Mouse (Mus musculus) midbrain, embryonic 16.5 days (tissue): ENCODE measurements around the gene Zbtb3. TPM values are rescaled to one million over a fixed set of nuclear protein-coding genes. Genes with fewer than 3 reads are reported as not detected.
A peak's percentile ranks its signal among the peaks of the same experiment; 100 is the strongest.

Experiments used
- ATAC-seq: fragments of 200-750 bp; cut with Nextera tagmentation; 2 replicates; pipeline ENCODE4 v1.8.0; 2017; ENCODE audit warnings: moderate TSS enrichment
- H3K27ac ChIP-seq: fragments of 300-500 bp; sonication (generic); 2 replicates; pipeline ENCODE4 v1.5.1; 2014; ENCODE audit warnings: mild to moderate bottlenecking, low read length, mixed read lengths
- H3K27me3 ChIP-seq: fragments of 300-500 bp; sonication (generic); 2 replicates; pipeline ENCODE4 v1.6.1; 2014; ENCODE audit warnings: low read depth, low read length, mixed read lengths; ENCODE audit not compliant: control insufficient read depth, insufficient read depth
- H3K36me3 ChIP-seq: fragments of 300-500 bp; sonication (generic); 2 replicates; pipeline ENCODE4 v1.6.1; 2014; ENCODE audit warnings: mild to moderate bottlenecking, low read length, moderate library complexity, mixed read lengths; ENCODE audit not compliant: control insufficient read depth, insufficient read depth
- H3K4me1 ChIP-seq: fragments of 300-500 bp; sonication (generic); 2 replicates; pipeline ENCODE4 v1.6.1; 2014; ENCODE audit warnings: mild to moderate bottlenecking, low read length, mixed read lengths; ENCODE audit not compliant: control insufficient read depth, insufficient read depth
- H3K4me2 ChIP-seq: fragments of 300-500 bp; sonication (generic); 2 replicates; pipeline ENCODE4 v1.6.1; 2014; ENCODE audit warnings: mild to moderate bottlenecking, low read length, mixed read lengths
- H3K4me3 ChIP-seq: fragments of 300-500 bp; sonication (generic); 2 replicates; pipeline ENCODE4 v1.5.1; 2014; ENCODE audit warnings: low read depth, mild to moderate bottlenecking, low read length, moderate library complexity, mixed read lengths
- H3K9ac ChIP-seq: fragments of 300-500 bp; sonication (generic); 2 replicates; pipeline ENCODE4 v1.6.1; 2014; ENCODE audit warnings: low read depth, low read length, mixed read lengths
- H3K9me3 ChIP-seq: fragments of 300-500 bp; sonication (generic); replicated peaks from 2 replicates; pipeline ENCODE4 v1.6.1; 2014; ENCODE audit warnings: mild to moderate bottlenecking, low read length, mixed read lengths; ENCODE audit not compliant: control insufficient read depth, poor library complexity, severe bottlenecking
- WGBS: fragments of 180-500 bp; shearing (Covaris S2); extraction: QIAGEN DNeasy Blood & Tissue Kit; methylation state at CpG from one replicate; pipeline ENCODE4 v1.1.7; 2014; 5-methylcytosine and 5-hydroxymethylcytosine counted together
- polyA plus RNA-seq: library from polyadenylated mRNA; unstranded; fragments of >200 nt; fragmentation: Nextera tagmentation; extraction: Ambion mirVana; gene quantifications from 2 replicates; pipeline ENCODE4 v1.2.1, GENCODE M21; 2015

Gene Zbtb3
- polyA plus RNA-seq, 1 experiment from 2014 or later: 7.6 TPM

DNA sequence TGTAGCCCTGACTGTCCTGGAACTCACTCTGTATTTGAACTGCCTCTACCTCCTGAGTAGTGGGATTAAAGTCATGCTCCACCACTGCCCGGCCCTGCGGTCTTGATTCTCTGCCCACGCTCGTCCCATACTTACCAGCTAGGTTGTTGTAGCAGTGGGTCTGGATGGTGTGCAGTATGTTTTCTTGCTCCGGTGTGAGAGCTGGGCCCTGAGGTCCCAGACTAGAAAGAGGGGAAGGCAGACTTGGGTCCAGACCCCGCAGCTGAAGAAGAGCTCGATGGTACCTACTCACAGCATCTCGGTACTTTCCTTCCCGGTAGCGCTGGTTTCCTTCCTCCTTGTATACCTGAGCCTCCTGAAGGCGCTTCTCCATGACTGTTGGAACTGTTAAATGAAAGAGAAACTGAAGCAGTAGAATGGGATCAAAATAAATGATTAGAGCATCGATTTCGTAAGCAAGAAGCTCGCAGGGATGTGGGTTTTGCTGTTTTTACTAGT lies 16.0 kb downstream of the Zbtb3 start:
- peak overlapping the region; percentile 99 for H3K4me3 ChIP-seq
- ATAC-seq: no peak
- WGBS: 29% methylated on average over 14 of the region's 14 CpGs
- no peaks in the 10 kb centered on the region for H3K9me3 ChIP-seq
- H3K27me3 ChIP-seq: no peaks in the 10 kb centered on the region
- H3K36me3 ChIP-seq: 0 out of 2 replicates have a peak, but pooled peaks cover 2% of the 10 kb centered on the region
- H3K27ac ChIP-seq: peak overlapping the region; percentile 97
- H3K4me1 ChIP-seq: peaks cover 49% of the 10 kb centered on the region
- peak overlapping the region; percentile 100 for H3K4me2 ChIP-seq
- peak overlapping the region; percentile 74 for H3K9ac ChIP-seq

DNA sequence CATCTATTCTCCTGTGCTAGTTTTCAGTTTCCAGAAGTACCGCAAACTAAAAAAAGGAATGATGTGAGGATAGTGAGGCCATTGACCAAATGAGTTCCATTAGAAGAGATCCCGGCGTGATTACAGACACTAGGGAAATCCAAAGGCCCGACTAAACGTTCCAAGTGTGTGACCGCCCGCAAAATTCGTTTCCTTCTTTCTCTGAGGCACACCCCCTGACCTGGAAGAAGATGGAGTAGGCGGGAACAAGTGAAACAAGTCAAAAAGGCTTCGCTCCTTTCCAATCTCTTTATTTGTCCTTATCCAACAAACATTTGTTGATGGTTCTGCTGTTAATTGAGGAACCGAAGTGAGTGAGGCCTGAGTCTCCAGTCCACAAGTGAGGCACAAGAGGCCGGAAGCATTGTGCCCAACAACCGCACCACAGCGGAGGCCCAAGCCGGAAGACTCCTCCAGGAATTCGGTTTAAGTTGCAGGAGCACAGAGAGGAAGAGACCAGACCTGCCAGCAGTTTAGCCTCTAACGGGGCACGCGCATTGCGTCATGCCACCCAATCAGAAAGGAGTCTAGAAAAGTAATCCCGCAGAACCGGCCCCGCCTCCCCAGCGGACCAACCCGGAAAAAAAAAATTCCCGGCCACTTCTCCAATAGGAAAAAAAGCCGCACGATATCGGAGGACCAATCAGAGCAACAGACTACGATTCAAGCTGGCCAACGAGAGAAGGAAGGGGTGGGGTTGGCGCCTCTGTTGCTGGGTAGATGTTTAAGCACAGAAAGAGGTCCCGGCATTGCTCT lies 16.6 kb downstream of the Zbtb3 start, which contains the start of gene Ttc9c:
TSS of gene Ttc9c (minus strand) at position 533 of the 795 bp plus-strand sequence.
- peak; percentile 94 for ATAC-seq
- Histone ChIP-seq H3K4me2 (peak within 1 kb of the TSS; percentile 100), H3K4me3 (peak within 1 kb of the TSS; percentile 99), H3K27me3 (no peaks in the 10 kb centered on the region), H3K27ac (peak within 1 kb of the TSS; percentile 97), H3K36me3 (no peaks in the 10 kb centered on the region), H3K9ac (peak within 1 kb of the TSS; percentile 74), H3K4me1 (peaks cover 50% of the 10 kb centered on the region), H3K9me3 (no peaks in the 10 kb centered on the region)
- WGBS: 1% methylated on average over 33 of the region's 33 CpGs

DNA sequence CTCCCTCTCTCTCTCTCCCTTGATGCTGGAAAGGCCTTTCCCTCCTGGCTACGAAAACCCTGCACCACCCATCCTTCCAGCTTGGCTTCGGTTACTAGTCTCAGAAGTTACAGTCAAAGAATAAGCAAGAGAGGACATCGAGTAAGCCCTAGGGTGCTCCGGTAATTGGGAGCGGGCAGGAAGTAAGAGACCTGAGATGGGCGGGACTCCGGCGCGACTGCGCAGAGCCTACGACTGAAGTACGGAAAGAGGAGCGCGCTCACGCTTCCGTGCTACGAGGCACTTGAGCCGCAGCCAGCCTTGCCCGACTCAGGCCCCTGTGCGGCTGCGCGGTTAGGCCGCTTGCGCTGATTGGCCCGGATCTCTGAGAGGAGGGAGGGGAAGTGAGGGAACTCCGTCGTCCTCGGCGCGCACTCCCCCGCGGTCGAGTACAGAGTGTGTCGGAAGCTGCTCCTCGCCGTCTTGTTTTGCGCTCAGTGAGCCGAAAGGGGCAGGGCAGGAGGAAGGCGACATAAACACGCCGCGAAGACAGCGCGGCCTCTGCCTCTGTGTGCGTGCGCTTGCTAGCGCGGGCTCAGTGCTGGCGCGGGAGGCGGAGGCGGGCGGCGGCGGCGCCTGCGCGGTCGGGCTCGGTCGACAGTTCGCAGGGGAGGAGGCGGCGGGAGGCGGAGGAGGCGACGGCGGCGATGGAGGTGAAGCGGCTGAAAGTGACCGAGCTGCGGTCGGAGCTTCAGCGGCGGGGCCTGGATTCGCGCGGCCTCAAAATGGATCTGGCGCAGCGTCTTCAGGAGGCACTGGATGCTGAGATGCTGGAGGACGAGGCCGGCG lies 17.5 kb downstream of the Zbtb3 start, which contains the start of gene Hnrnpul2:
TSS of gene Hnrnpul2 (plus strand) at position 415 of the 828 bp plus-strand sequence.
- WGBS: under 1% methylated on average over 75 of the region's 83 CpGs
- peak within 1 kb of the TSS; percentile 99 for H3K4me3 ChIP-seq
- H3K36me3 ChIP-seq: peaks cover 6% of the 10 kb centered on the region
- no peaks in the 10 kb centered on the region for H3K9me3 ChIP-seq
- peak within 1 kb of the TSS; percentile 97 for H3K27ac ChIP-seq
- ATAC-seq: peak; percentile 96
- H3K4me2 ChIP-seq: peak within 1 kb of the TSS; percentile 100
- H3K27me3 ChIP-seq: no peaks in the 10 kb centered on the region
- peak within 1 kb of the TSS; percentile 74 for H3K9ac ChIP-seq
- H3K4me1 ChIP-seq: peaks cover 50% of the 10 kb centered on the region

DNA sequence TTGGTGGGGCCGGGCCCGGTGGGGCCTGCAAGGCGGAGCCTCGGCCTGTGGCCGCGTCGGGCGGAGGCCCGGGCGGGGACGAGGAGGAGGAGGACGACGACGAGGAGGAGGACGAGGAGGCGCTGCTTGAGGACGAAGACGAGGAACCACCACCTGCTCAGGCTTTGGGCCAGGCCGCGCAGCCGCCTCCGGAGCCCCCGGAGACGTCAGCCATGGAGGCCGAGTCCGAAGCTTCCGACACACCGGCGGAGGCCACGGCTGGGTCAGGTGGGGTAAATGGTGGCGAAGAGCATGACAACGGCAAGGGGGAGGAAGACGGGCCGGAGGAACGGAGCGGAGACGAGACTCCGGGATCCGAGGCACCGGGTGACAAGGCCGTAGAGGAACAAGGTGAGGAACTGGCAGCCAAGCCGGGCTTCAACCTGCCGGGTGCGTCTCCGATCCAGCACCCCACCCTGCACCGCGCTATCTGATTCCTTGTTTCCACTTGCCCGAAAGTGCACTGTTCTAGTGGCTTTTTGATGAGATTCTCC lies 18.1 kb downstream of the Zbtb3 start:
- peak; percentile 34 for ATAC-seq
- Histone ChIP-seq H3K4me2 (peak overlapping the region; percentile 100), H3K4me1 (peaks cover 46% of the 10 kb centered on the region), H3K9ac (peak overlapping the region; percentile 74), H3K9me3 (no peaks in the 10 kb centered on the region), H3K27me3 (no peaks in the 10 kb centered on the region), H3K4me3 (peak overlapping the region; percentile 99), H3K27ac (peak overlapping the region; percentile 97), H3K36me3 (peaks cover 12% of the 10 kb centered on the region)
- WGBS: under 1% methylated on average over 48 of the region's 48 CpGs

DNA sequence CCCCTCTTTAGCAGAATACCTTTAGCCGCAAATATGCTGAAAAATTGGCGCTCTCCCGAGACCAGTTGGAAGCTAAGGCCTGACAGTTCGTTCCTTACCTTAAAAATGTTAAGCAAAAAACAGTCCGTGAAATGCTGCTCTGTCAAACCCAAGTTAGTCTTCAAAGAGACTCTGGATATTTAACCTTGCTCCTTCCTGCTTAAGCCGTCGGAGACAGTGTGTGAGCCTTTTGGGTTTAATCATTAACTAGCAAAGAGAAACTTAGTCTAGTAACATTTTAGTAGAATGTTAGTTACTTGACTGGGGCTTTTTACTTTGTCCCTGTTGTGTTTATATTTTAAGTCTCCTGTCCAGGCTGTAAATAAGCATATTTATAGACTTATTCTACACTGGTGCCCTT lies 18.8 kb downstream of the Zbtb3 start:
- Histone ChIP-seq H3K9ac (peak overlapping the region; percentile 74), H3K27me3 (no peaks in the 10 kb centered on the region), H3K4me2 (peak overlapping the region; percentile 100), H3K4me3 (peak overlapping the region; percentile 99), H3K4me1 (peaks cover 41% of the 10 kb centered on the region), H3K9me3 (no peaks in the 10 kb centered on the region), H3K27ac (no peak overlapping the region), H3K36me3 (peaks cover 17% of the 10 kb centered on the region)
- 2% methylated on average over 7 of the region's 7 CpGs for whole genome bisulfite sequencing
- ATAC-seq: no peak

DNA sequence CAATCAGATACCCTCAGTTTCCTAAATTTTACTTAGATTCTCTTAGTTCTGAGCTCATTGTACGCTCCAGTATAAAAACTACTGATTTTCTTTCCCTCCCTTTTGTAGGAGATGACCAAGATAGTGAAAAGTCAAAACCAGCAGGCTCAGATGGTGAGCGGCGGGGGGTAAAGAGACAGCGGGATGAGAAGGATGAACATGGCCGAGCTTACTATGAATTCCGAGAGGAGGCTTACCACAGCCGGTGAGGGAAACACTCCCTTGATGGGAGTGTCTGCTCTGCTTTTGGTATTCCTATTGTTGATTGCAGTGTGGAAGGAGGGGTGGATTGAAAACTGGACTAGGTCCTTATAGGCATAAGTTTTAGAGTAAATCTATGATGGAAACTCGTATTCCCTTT lies 20.3 kb downstream of the Zbtb3 start:
- peak overlapping the region; percentile 100 for H3K4me2 ChIP-seq
- no peak for ATAC-seq
- H3K27ac ChIP-seq: no peak overlapping the region
- peak overlapping the region; percentile 27 for H3K4me3 ChIP-seq
- WGBS: 53% methylated on average over 8 of the region's 8 CpGs
- H3K4me1 ChIP-seq: peaks cover 29% of the 10 kb centered on the region
- H3K36me3 ChIP-seq: peaks cover 26% of the 10 kb centered on the region
- H3K27me3 ChIP-seq: no peaks in the 10 kb centered on the region
- peak overlapping the region; percentile 33; the same call in 1 of the 2 replicates for H3K9ac ChIP-seq
- no peaks in the 10 kb centered on the region for H3K9me3 ChIP-seq

DNA sequence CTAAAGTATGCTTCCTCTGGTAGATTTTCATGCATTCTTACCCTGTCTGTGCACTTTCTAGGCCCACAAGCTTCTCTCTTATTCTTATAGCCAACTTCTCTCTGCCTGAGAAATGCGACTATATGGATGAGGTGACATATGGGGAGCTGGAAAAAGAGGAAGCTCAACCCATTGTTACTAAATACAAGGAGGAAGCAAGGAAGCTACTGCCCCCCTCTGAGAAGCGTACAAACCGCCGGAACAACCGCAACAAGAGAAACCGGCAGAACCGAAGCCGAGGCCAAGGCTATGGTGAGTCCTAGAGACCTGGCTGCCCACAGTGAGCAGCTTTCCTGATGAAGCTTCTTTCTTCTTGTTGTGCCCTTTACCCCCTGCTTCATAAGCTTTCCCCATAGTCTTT lies 27.3 kb downstream of the Zbtb3 start, which contains the start of gene AC129217.1:
TSS of gene AC129217.1 (plus strand) at position 114 of the 400 bp plus-strand sequence.
- H3K4me3 ChIP-seq: no peak within 1 kb of the TSS
- 85% methylated on average over 8 of the region's 8 CpGs for WGBS
- H3K4me1 ChIP-seq: no peaks in the 10 kb centered on the region
- H3K9me3 ChIP-seq: no peaks in the 10 kb centered on the region
- no peak within 1 kb of the TSS for H3K27ac ChIP-seq
- no peak for ATAC-seq
- H3K36me3 ChIP-seq: peaks cover 61% of the 10 kb centered on the region
- H3K4me2 ChIP-seq: no peak within 1 kb of the TSS
- H3K27me3 ChIP-seq: no peaks in the 10 kb centered on the region
- no peak within 1 kb of the TSS for H3K9ac ChIP-seq

DNA sequence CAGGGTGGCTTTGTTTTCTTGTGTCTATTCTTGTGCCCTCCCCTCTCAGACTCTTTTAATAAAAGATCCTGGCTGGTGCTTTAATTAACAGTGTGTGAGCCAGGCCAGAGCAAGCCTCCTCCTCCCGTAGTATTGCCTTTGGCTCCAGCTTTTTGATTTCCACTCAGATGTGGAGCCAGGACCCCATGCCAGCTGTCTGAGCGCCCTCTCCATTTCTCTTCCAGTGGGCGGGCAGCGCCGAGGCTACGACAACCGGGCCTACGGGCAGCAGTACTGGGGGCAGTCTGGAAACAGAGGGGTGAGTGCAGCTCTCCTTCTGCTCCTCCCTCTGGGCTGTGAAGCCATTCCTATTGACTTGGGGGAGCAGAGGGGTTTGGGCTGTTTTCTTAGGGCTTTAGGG lies 28.3 kb downstream of the Zbtb3 start:
- Histone ChIP-seq H3K27me3 (no peaks in the 10 kb centered on the region), H3K27ac (no peak overlapping the region), H3K4me1 (no peaks in the 10 kb centered on the region), H3K36me3 (peaks cover 57% of the 10 kb centered on the region), H3K9me3 (no peaks in the 10 kb centered on the region), H3K4me2 (no peak overlapping the region), H3K4me3 (no peak overlapping the region), H3K9ac (no peak overlapping the region)
- 89% methylated on average over 8 of the region's 8 CpGs for WGBS
- ATAC-seq: no peak
